Mouse (Mus musculus): Measurements from ENCODE around the gene Jaml.

DNA sequence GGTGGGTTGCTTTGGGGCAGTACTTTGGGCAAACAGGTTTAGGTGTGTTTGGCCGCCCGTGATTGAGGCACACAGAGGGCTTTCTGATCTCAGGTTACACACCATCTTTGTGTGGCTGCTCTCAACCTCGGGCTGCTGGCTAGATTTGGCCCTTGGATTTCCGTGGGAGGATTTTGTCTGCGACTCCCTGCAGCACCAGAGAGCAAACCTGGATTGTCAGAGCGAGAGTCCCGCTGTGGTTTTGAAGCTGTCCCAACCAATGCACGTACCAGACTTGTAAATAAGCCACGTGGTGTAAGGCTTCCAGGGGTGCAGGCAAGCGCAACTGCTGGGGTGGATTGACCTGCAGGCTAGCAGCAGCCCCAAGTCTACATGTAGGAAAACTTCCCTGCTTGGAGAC lies 36.0 kb upstream of the Jaml start:
- TF ChIP-seq CTCF (IDR thresholded peaks at IDR 0.05; ENCODE audit: low read depth, low read length) (no peak), POLR2A (IDR thresholded peaks at IDR 0.05; ENCODE audit: borderline replicate concordance, low read depth, low read length) (no peak)
